Mouse (Mus musculus) layer of hippocampus, adult 2 months (tissue): Measurements from ENCODE around the gene Adgrl2. TPM values are rescaled to one million over a fixed set of nuclear protein-coding genes. Genes with fewer than 3 reads are reported as not detected.

Experiments used
- DNase-seq, 2 experiments: peaks; one replicate each; pipeline ENCODE4 v3.0.0; 2022; ENCODE audit warnings: low spot score in 2 of 2
- H3K27ac ChIP-seq: fragments of 200-600 bp; 2 replicates; pipeline ENCODE4 v1.8.1; 2022
- H3K4me3 ChIP-seq: fragments of 200-600 bp; 2 replicates; pipeline ENCODE4 v1.8.1; 2022; ENCODE audit warnings: mild to moderate bottlenecking
- CTCF ChIP-seq: fragments of 200-600 bp; conservative IDR thresholded peaks from 2 replicates; pipeline ENCODE4 v1.8.1; 2022; ENCODE audit warnings: antibody characterized with exemption, mild to moderate bottlenecking, moderate library complexity
- total RNA-seq, 2 experiments: library from RNA; stranded (reverse); gene quantifications; 2 replicates each; pipeline ENCODE4 v1.2.3; 2021

The Adgrl2 gene
- total RNA-seq, 2 experiments from 2014 or later = 56.6 to 58.7 TPM

- no peak overlapping the region for H3K27ac ChIP-seq
- no peak for TF ChIP-seq CTCF
- no peak for DNase-seq
- H3K4me3 ChIP-seq = no peak overlapping the region
Measured at GRCm38 (mm10) chr3:148934279-148934678, 56.1 kb downstream of the Adgrl2 start.

- DNase-seq = no peak
- H3K27ac ChIP-seq = no peak overlapping the region
- no peak for TF ChIP-seq CTCF
- no peak overlapping the region for H3K4me3 ChIP-seq
Measured at GRCm38 (mm10) chr3:148933160-148933559, 57.2 kb downstream of the Adgrl2 start.

GRCm38 (mm10) chr3:148930913-148931312 is 59.4 kb downstream of the Adgrl2 start:
- Histone ChIP-seq H3K27ac (no peak overlapping the region), H3K4me3 (no peak overlapping the region)
- DNase-seq = no peak
- TF ChIP-seq CTCF = no peak

GRCm38 (mm10) chr3:148926330-148926729 is 64.0 kb downstream of the Adgrl2 start:
- DNase-seq = no peak
- Histone ChIP-seq H3K27ac (no peak overlapping the region), H3K4me3 (no peak overlapping the region)
- no peak for TF ChIP-seq CTCF

- peak overlapping the region; percentile 54 for H3K4me3 ChIP-seq
- no peak for TF ChIP-seq CTCF
- H3K27ac ChIP-seq = peak overlapping the region; percentile 14
- peak; percentile 60 to 68 for DNase-seq
Measured at GRCm38 (mm10) chr3:148922618-148923095, 67.7 kb downstream of the Adgrl2 start.

- DNase-seq = no peak
- no peak for TF ChIP-seq CTCF
- H3K4me3 ChIP-seq = peak overlapping the region; percentile 54
- peak overlapping the region; percentile 14 for H3K27ac ChIP-seq
Measured at GRCm38 (mm10) chr3:148921966-148922587, 68.3 kb downstream of the Adgrl2 start.

GRCm38 (mm10) chr3:148920881-148921280 is 69.5 kb downstream of the Adgrl2 start:
- Histone ChIP-seq H3K27ac (no peak overlapping the region), H3K4me3 (no peak overlapping the region)
- TF ChIP-seq CTCF = no peak
- DNase-seq = no peak

- H3K4me3 ChIP-seq = no peak overlapping the region
- no peak overlapping the region for H3K27ac ChIP-seq
- no peak for TF ChIP-seq CTCF
- no peak for DNase-seq
Measured at GRCm38 (mm10) chr3:148918425-148918824, 71.9 kb downstream of the Adgrl2 start.

- no peak for DNase-seq
- Histone ChIP-seq H3K4me3 (no peak overlapping the region), H3K27ac (no peak overlapping the region)
- no peak for TF ChIP-seq CTCF
Measured at GRCm38 (mm10) chr3:148917837-148918236, 72.5 kb downstream of the Adgrl2 start.

GRCm38 (mm10) chr3:148916226-148916625 is 74.1 kb downstream of the Adgrl2 start:
- no peak for DNase-seq
- Histone ChIP-seq H3K27ac (no peak overlapping the region), H3K4me3 (no peak overlapping the region)
- no peak for TF ChIP-seq CTCF

- no peak for DNase-seq
- no peak for TF ChIP-seq CTCF
- Histone ChIP-seq H3K27ac (no peak overlapping the region), H3K4me3 (no peak overlapping the region)
Measured at GRCm38 (mm10) chr3:148912944-148913684, 77.2 kb downstream of the Adgrl2 start.

- no peak for TF ChIP-seq CTCF
- no peak overlapping the region for H3K27ac ChIP-seq
- DNase-seq = no peak
Measured at GRCm38 (mm10) chr3:148912536-148912935, 77.8 kb downstream of the Adgrl2 start.

GRCm38 (mm10) chr3:148907873-148908272 is 82.5 kb downstream of the Adgrl2 start:
- Histone ChIP-seq H3K4me3 (no peak overlapping the region), H3K27ac (no peak overlapping the region)
- no peak for DNase-seq
- TF ChIP-seq CTCF = no peak

More at GRCm38 (mm10) chr3:148912536-148912935, 77.8 kb downstream of the Adgrl2 start:
- no peak overlapping the region for H3K4me3 ChIP-seq
